Mouse (Mus musculus) lung, postnatal 10 days (tissue): ENCODE results near the gene Mier3.
"Not testable (repeated sequence)": the region's sequence is repeated elsewhere in the genome, so short reads cannot be mapped to it uniquely, and the experiment has no call there.

Experiments
- DNase-seq: peaks from one replicate; pipeline ENCODE4 v3.0.0; 2021

Gene Mier3

DNA sequence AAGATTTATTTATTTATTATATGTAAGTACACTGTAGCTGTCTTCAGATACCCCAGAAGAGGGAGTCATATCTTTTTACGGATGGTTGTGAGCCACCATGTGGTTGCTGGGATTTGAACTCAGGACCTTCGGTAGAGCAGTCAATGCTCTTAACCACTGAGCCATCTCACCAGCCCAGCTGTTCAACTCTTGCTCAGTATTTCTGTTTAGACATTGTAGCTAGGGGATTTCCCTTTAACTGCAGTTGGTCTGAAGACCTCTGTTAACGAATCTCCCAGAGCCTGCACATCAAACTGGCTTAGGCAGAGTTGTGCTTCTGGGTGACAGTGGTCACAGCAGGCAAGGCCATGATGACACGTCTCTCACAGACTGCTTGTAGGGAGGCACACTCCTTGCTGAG lies 23.2 kb downstream of the Mier3 start:
- not testable (repeated sequence) for DNase-seq

DNA sequence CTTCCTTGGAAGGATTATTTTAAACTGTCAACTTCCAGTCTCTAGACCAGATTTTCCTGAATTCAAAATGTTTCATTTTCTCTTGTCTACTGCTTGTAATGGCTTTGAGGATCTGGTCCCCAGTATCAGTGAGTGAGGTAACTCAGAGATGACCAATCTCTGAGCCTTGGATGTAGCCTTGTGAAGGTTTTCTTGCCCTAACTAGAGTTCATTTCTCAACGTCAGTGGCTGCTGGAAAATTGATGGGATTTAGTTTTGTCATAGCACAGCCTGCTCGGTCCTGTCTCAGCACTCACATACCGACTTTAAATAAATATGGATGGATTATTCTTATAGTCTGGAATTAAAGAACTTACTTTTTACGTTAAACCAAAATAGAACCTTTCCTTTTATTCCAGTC lies 29.8 kb downstream of the Mier3 start:
- DNase-seq = no peak

DNA sequence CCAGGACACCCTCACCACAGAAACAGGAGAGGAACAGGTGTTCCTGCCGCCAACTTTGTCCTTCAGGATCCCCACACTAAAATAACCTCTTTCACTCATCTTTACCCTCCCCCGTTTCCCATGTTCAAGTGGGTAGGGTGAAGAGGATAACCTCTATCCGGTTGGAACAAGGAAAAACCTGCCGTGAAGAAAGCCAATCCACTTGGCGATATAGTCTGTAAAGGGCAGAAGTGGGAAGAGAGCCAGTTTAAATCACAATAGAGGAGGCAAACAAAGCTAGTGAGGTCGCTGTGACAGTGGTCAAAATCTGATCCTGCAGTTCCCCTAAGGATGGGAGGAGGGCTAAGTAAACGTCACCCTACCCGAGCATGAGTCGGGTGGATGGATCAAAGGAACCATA lies 38.9 kb downstream of the Mier3 start:
- DNase-seq = no peak

DNA sequence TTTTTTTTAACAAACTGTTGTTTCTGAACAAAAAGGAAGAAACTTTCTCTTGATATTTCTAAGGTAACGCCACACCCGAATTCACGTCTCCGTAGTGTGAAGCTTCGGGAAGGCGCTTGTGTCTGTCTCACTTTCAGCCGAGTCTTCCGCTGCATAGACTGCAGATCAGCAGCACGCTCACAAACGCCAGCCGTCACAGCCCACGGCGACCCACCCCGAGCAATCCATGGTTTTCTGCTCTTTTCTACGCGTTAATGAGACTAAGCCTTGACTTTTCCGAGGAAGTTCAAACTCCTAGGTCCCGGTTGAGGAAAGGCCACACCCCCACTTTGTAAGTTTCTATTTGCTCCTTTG lies 44.0 kb downstream of the Mier3 start:
- no peak for DNase-seq

DNA sequence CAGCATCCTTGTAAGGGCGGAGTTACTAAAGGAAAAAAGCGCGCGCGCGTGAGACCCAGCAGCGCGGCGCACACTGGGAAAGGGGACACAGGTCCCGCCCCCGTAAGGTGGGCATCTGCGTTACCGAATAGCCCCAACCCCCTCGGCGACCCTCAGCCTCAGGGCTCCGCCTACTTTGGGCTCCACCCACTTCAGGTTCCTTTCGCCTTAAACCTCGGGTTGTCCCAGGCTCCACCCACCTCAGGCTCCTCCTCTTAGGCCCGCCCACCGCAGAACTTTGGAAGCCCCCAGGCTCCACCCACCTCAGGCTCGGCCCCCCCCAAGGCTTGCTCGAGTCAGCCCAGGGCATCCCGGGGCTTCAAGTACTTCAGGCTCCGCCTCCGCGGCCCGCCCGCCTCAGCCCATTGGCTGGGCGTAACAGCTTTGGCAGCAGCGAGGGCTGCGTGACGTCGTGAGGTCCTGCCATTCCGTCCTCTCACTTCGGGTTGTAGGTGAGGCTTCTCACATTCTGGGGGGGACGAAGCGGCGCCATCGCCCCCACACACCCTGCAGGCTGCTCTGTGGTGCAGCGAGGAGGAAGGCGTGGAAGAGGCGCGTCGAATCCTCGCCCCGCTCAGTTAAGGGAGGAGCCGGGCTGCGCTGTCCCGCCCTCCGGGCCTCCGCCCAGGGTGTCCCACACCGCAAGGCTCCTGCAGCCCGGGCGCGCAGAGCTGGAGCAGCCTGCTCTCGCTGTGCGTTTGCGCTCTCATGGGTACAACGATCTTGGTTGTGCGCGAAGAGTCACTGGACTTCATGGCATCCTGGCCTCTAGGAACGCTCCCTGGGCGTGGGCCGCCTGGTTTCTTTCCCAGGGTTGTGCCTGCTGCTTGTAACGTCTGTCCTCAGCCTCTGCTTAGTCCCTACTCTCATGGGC lies 44.6 kb downstream of the Mier3 start:
- peak; percentile 99 for DNase-seq

DNA sequence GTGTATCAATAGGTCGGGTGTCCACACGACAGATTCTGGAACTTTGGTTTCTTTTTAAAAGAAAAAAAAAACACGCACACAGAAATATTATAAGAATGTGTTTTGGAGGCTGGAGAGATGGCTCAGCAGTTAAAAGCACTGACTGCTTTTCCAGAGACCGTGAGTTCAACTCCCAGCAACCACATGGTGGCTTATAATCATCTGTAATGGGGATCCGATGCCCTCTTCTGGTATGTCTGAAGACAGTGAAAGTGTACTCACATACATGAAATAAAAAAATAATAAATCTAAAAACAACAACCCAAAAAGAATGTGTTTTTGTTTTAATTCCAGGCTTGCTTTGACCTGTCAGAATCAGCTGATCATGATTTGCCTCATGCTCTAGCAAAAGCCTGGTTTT lies 46.1 kb downstream of the Mier3 start:
- no peak for DNase-seq

DNA sequence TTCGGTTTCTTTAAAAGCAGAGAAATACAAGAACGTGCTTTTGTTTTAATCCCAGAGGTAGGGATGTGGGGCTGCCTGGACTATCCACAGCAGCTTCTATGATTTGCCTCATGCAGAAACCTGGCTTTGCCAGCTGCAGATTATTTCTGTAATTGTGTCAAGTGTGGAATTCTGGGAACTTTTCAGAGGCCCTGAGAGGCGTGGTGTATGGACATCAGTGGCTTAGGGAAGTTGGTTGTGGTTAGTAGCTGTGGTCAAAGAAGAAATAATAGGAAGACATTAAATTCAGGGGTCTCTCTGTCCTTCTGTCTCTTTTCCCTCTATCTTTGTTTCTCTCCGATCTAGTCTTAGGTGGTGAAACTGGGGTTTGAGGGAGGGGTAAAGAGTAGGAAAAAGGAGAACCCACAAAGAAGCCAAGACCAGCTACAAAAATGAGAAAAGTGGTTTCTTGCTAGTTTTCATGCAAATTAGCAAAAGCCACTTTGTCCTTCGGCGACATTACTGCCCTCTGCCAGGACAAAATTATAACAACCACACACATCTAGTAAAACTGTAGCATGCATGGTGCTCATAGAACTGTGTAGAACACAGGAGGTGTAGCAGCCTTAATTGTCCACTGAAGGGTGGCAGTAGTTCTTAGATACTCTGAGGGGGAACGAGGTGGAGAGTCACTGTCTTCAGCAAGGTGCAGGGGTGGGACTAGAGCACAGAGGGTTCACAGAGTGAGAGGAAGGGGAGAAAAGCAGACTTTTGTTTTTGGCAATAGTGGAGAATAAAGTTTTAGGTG lies 60.6 kb downstream of the Mier3 start:
- no peak for DNase-seq

DNA sequence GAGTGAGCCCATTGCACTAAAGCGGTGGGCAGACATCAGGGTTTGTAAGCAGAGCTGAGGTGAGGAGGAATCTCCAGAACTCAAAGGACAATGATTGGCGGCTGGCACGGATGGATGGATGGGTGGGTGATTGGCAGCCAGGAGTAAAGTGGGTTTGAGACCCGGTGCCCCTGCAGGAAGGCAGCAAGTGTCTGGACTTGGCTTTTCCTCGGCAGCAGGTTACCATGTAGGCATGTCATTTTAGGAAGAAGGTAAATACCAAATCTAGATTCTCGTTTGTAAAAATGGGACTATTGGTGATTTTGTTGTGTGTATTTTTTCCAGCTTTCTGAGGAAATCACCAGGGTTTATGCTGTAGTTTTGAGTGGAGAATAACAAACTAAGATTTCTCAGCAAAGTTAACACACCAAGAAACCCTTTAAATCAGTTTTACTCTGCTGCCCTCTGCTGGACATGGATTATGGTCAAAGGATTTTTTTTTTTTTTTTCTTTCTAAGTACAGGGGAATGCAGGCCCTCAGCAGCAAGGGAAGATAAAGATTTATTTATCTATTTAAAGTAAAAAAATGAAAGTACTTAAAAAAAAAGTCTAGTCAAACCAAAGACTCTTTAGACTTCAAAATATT lies 61.3 kb downstream of the Mier3 start:
- peak; percentile 81 for DNase-seq

DNA sequence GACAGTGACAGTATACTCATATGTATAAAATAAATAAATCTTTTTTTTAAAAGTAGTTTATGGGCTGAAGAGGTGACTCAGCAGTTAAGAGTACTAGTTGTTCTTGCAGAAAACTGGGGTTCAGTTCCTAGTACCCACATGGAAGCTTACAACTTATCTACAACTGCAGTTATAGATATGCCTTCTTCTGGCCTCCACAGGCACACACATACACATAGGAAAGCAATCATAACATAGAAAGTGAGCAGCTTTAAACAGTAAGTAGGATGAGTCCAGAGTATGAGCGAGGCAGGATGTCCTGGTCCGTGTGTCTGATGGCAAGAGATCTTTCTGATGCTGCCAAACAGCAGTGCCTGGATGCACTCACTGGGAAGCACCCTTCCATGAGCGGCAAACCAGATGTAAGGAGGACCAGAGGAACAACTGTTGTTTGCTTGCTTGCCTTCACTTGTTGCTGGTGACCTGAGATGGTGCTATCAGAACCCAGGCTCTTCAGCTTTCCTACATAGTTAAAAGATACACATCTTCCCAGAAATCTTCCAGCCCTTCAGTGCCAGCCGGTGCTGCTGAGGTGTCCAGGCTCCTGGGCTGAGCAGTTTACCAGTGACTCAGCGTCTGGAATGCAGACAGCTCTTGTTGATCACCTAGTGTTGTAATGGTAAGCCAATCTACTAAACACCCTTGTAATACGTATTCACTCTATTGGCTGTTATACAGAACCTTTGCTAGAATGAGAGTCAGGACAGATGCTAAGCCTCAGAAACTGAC lies 63.6 kb downstream of the Mier3 start:
- DNase-seq = no peak

DNA sequence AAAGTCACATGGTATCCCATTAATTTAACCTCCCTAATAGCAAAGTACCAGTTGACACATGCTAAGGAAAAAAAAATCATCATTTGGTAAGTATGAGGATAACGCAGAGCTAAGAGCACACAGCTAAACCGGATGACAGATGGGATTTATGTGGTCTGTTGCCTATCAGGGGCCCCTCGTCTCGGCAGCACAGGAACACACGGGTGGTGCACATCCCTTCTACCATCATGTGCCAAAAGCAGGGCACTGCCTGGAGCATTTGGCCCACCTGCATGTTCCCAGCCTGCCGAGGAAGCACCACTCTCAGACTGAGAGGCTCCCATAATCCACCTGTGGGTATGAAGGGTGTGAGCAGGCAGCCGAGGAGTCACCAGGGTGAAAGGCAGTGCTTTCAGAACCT lies 64.4 kb downstream of the Mier3 start:
- no peak for DNase-seq

DNA sequence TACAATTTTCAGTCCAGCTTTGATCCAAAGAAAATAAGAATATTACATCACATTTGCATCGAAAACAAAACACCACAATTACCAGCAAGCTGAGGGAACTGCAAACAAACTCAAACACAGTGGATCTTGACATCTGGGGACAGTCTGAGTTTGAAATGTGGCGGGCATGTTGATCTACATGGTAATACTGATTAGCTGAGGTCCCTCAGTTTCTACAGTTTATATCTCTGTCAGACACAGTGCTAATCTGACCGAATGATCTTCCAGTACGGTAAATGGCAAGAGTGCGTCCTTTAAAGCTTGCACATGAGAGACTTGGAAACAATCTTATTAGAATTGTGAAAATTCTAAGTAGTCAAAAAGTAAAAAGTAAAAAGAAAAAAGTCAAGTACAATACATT lies 66.1 kb downstream of the Mier3 start:
- DNase-seq = no peak

DNA sequence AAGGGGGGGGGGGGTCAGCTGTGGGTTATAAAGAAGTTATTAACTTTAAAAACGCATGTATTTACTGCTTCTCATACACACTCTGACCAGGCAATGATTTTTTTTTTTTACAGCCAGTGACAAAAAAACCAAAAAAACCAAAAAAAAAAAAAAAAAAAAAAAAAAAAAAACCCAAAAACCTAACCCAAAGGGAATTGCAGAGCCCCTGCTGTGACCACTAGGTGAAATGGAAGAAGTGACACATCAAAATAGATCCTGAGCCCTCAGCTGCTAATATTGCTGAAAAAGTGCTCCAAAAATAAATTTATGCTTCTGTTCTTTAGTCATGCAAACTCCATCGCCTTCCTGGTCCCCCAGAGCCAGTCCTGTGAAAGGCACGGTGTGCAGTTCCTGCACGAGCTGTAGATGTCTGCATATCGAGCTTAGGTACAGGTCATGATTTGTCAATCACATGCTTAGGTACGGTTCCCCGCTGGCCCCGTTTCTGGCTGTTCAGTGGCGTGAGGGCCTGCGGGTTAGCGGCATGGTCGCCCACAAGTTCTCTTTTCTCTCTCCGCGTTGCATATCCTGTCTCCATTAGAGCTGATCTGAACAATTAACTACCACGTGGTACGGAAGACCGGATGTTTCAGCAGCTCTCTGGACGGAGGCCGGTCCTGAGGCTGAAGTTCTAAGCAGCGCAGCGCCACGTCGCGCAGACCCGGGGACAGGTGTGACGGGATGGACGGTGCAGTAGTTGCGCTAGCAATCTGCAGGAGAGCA lies 67.7 kb downstream of the Mier3 start:
- no peak for DNase-seq

DNA sequence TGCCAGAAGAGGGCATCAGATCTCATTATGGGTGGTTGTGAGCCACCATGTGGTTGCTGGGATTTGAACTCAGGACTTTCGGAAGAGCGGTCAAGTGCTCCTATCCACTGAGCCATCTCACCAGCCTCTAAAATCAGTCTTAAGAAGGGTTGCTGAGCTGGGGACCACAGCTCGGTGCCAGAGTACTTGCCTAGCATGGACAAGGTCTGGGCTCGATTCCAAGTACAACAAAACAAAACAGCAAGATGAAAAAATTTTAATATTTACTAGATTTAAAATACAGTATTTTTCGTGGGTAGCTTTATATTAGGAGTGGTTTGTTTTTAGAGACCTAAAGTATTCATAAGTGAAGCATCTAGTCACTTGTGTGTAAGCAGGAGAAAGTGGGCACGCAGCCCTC lies 72.5 kb downstream of the Mier3 start:
- peak; percentile 13 for DNase-seq

DNA sequence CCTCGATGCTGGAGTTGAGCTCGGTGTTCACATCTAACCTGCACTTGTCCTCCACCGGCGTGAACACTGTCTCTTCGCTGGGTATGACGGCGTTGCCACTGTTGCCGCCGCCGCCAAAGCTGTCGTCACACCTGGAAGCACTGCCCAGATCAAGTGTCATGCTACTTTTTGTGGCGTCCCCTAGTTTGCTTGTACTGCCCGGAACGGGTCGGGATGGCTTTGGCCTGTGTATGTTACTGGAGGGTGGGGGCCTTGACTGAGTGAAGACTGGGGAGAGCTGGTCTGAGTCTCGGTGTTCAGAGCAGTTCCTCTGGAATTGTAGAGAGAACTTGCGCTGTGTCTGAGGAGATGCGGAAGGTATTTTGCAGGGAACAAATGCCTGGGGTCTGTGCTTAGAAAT lies 74.6 kb downstream of the Mier3 start:
- no peak for DNase-seq

DNA sequence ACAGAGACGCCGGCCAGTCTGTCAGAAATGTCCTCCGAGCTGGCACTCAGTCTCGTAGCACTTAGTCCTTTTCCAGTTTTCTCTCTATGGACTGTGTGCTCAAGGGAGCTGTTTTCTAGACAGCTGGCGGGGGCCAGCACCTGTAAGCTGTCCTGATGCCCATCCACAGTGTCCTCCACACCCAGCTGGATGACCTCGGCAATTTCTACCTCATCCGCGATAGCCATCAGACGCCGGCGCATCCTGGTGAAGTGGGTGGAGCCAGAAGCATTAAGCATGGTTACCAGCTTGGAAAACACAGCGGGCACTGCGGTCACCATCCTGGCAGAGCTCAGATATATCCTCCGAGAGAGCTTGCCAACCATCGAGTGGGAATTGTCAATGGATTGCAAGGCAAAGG lies 75.2 kb downstream of the Mier3 start:
- DNase-seq = no peak

DNA sequence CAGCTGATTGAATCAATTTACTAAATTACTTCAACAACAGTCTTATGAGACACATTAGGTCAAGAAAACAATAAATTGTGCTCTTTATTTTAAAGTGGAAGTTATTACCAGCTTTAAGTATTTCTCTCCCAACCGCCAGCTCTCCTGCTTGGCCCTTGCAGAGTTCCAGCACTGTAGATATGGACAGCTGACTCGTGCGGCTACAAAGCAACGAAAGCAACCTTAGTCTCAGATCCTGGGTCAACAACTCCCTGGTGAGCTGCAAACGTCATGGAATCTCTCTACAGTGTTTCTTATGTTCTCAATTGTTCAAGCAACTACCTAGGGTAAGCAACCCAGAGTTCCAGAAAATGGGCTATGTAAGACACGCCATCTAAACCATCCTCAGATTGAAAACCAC lies 76.2 kb downstream of the Mier3 start:
- DNase-seq = no peak

DNA sequence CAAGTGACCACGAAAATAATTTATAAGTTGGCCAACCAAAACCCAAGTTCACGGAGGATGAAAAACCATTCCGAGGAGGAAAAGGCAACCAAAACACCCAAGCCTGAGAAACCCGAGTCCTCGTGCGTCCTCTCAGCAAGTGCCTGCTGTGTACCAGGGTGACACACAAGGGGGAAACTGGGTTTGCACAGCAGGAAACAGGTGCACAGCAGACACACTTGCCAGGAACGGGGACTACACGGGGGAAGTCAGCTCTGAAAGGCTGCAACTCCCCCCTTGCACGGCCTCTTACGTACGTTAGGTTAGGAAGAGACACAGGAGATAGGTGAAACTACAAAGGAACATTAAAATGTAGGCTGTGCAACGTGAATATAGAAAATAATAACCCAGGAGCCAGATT lies 81.7 kb downstream of the Mier3 start:
- DNase-seq = no peak
